Mouse (Mus musculus) right cerebral cortex, postnatal 25 days (tissue): Measurements from ENCODE around the gene Il20rb.

Source experiments
- DNase-seq: peaks from one replicate; pipeline ENCODE4 v3.0.0; 2022

The Il20rb gene

GRCm38 (mm10) chr9:100470228-100470627 lies 16.4 kb downstream of the Il20rb start:
- no peak for DNase-seq

GRCm38 (mm10) chr9:100469681-100470080 lies 16.9 kb downstream of the Il20rb start:
- DNase-seq = no peak

- DNase-seq = no peak
Measured at GRCm38 (mm10) chr9:100468151-100468550, 18.4 kb downstream of the Il20rb start.

GRCm38 (mm10) chr9:100467653-100468052 lies 18.9 kb downstream of the Il20rb start:
- DNase-seq = no peak

- DNase-seq = no peak
Measured at GRCm38 (mm10) chr9:100466743-100467142, 19.8 kb downstream of the Il20rb start.

- no peak for DNase-seq
Measured at GRCm38 (mm10) chr9:100465988-100466387, 20.6 kb downstream of the Il20rb start.

- no peak for DNase-seq
Measured at GRCm38 (mm10) chr9:100465380-100465779, 21.2 kb downstream of the Il20rb start.

- DNase-seq = no peak
Measured at GRCm38 (mm10) chr9:100463771-100464170, 22.8 kb downstream of the Il20rb start.

GRCm38 (mm10) chr9:100462098-100462497 lies 24.5 kb downstream of the Il20rb start:
- DNase-seq = no peak

GRCm38 (mm10) chr9:100461671-100462070 lies 24.9 kb downstream of the Il20rb start:
- DNase-seq = peak; percentile 35

- no peak for DNase-seq
Measured at GRCm38 (mm10) chr9:100460203-100460602, 26.4 kb downstream of the Il20rb start.

GRCm38 (mm10) chr9:100457971-100458681 lies 28.5 kb downstream of the Il20rb start:
- DNase-seq = no peak

- no peak for DNase-seq
Measured at GRCm38 (mm10) chr9:100454664-100454993, 32.0 kb downstream of the Il20rb start.

- DNase-seq = peak; percentile 65
Measured at GRCm38 (mm10) chr9:100453944-100454663, 32.5 kb downstream of the Il20rb start.

- DNase-seq = no peak
Measured at GRCm38 (mm10) chr9:100452432-100452831, 34.2 kb downstream of the Il20rb start.

GRCm38 (mm10) chr9:100446059-100446686 lies 40.4 kb downstream of the Il20rb start:
- DNase-seq = peak; percentile 72

- DNase-seq = no peak
Measured at GRCm38 (mm10) chr9:100440111-100440790, 46.3 kb downstream of the Il20rb start.

GRCm38 (mm10) chr9:100439481-100439880 lies 47.1 kb downstream of the Il20rb start:
- no peak for DNase-seq

- no peak for DNase-seq
Measured at GRCm38 (mm10) chr9:100438994-100439393, 47.6 kb downstream of the Il20rb start.

- no peak for DNase-seq
Measured at GRCm38 (mm10) chr9:100436865-100437595, 49.6 kb downstream of the Il20rb start.

- DNase-seq = no peak
Measured at GRCm38 (mm10) chr9:100431355-100431754, 55.2 kb downstream of the Il20rb start.

GRCm38 (mm10) chr9:100430911-100431310 lies 55.7 kb downstream of the Il20rb start:
- no peak for DNase-seq

GRCm38 (mm10) chr9:100419644-100420043 lies 66.9 kb downstream of the Il20rb start:
- no peak for DNase-seq
